Mouse (Mus musculus): Measurements from ENCODE around the gene Adamts4.
"Not testable (repeated sequence)": the region's sequence is repeated elsewhere in the genome, so short reads cannot be mapped to it uniquely, and the experiment has no call there.

Adamts4 gene

GRCm38 (mm10) chr1:171232348-171232747, 17.9 kb upstream of the Adamts4 start:
- no peak for DNase-seq

GRCm38 (mm10) chr1:171232800-171233730, 17.2 kb upstream of the Adamts4 start:
- DNase-seq = no peak

GRCm38 (mm10) chr1:171234126-171234525, 16.1 kb upstream of the Adamts4 start, which contains the start of gene Fcer1g:
Fcer1g (minus strand) TSS chr1:171234365.
- DNase-seq = no peak

- DNase-seq = no peak
Measured at GRCm38 (mm10) chr1:171234538-171234937, 15.7 kb upstream of the Adamts4 start.

- DNase-seq = no peak
Measured at GRCm38 (mm10) chr1:171235791-171236190, 14.4 kb upstream of the Adamts4 start.

- DNase-seq = no peak
Measured at GRCm38 (mm10) chr1:171237438-171237837, 12.8 kb upstream of the Adamts4 start.

- DNase-seq = no peak
Measured at GRCm38 (mm10) chr1:171238463-171238862, 11.8 kb upstream of the Adamts4 start.

GRCm38 (mm10) chr1:171239992-171240744, 10.1 kb upstream of the Adamts4 start:
- no peak for DNase-seq

- no peak for DNase-seq
Measured at GRCm38 (mm10) chr1:171240911-171241310, 9.3 kb upstream of the Adamts4 start.

- not testable (repeated sequence) for DNase-seq
Measured at GRCm38 (mm10) chr1:171241952-171242351, 8.3 kb upstream of the Adamts4 start.

GRCm38 (mm10) chr1:171245353-171245752, 4.9 kb upstream of the Adamts4 start:
- no peak for DNase-seq

GRCm38 (mm10) chr1:171246709-171247452, 3.3 kb upstream of the Adamts4 start:
- peak; percentile 98 for DNase-seq

- DNase-seq = no peak
Measured at GRCm38 (mm10) chr1:171247453-171247841, 2.8 kb upstream of the Adamts4 start.

- peak; percentile 52 for DNase-seq
Measured at GRCm38 (mm10) chr1:171247916-171248315, 2.3 kb upstream of the Adamts4 start.

GRCm38 (mm10) chr1:171248386-171249226, 1.6 kb upstream of the Adamts4 start:
- peak; percentile 57 for DNase-seq

GRCm38 (mm10) chr1:171250680-171251593, 716 bp downstream of the Adamts4 start, which contains the start of gene Ndufs2:
Ndufs2 (minus strand) TSS chr1:171251388.
- DNase-seq = no peak

- DNase-seq = no peak
Measured at GRCm38 (mm10) chr1:171251594-171252324, 1.5 kb downstream of the Adamts4 start.

- no peak for DNase-seq
Measured at GRCm38 (mm10) chr1:171252415-171252814, 2.2 kb downstream of the Adamts4 start.

GRCm38 (mm10) chr1:171256095-171256818, 6.0 kb downstream of the Adamts4 start:
- DNase-seq = no peak
